Mouse (Mus musculus): ENCODE measurements around the gene Gdf9. TPM values are rescaled to one million over a fixed set of nuclear protein-coding genes. Genes with fewer than 3 reads are reported as not detected.

The Gdf9 gene
- total and polyA plus RNA-seq, 2 experiments from 2014 or later, result 0.79 to 0.95 TPM

DNA sequence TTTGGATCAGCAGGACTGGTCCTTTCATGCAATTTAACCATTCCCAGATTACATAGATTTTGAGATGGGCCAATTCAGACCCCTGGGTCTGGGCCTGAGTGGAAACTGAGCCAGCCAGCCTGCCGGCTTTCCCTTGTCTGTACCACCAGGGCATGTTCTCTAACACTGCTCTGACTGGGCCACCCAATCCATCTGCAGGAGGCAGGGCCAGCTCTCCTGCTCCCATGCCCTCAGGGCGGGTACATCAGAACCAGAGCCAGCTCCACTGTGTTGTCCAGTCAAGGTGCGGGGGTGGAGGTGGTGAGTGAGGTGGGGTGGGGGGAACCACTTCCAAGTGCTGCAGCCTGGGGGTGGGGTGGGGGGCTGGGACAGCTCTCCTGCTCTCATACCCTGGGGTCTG lies 55.5 kb downstream of the Gdf9 start:
- WGBS, result 89% methylated on average over 3 of the region's 3 CpGs

GRCm38 (mm10) chr11:53486822-53487594 lies 56.2 kb downstream of the Gdf9 start:
- TF ChIP-seq CTCF (IDR thresholded peaks at IDR 0.05; ENCODE audit: low read depth) (no peak), EP300 (IDR thresholded peaks at IDR 0.05; ENCODE audit: low read depth) (no peak)
- Histone ChIP-seq H3K4me3 (ENCODE audit: low read depth, low read length) (peak overlapping the region; percentile 13; the same call in 1 of the 2 replicates), H3K9me3 (replicated peaks; ENCODE audit: control insufficient read depth, low read length) (no peaks in the 10 kb centered on the region), H3K9ac (replicated peaks; ENCODE audit: low read depth, low read length) (no peak overlapping the region), H3K36me3 (replicated peaks; ENCODE audit: control insufficient read depth, insufficient read depth, low read length) (no peaks in the 10 kb centered on the region), H3K4me1 (ENCODE audit: control insufficient read depth, insufficient read depth) (no peaks in the 10 kb centered on the region; the same call in 1 of the 2 replicates), H3K27me3 (ENCODE audit: control insufficient read depth, insufficient read depth, low read length) (peaks cover 9% of the 10 kb centered on the region; the same call in 1 of the 2 replicates), H3K4me2 (ENCODE audit: low read depth, low read length) (peak overlapping the region; percentile 42), H3K27ac (ENCODE audit: low read depth) (no peak overlapping the region)
- WGBS, result 16% methylated on average over 27 of the region's 27 CpGs
- ATAC-seq (ENCODE audit: insufficient read depth, low read depth), result peak; percentile 36; the same call in 1 of the 2 replicates
- DNase-seq (ENCODE audit: low spot score), result no peak

More for the DNA sequence above, 55.5 kb downstream of the Gdf9 start:
- TF ChIP-seq EP300 (IDR thresholded peaks at IDR 0.05; ENCODE audit: low read depth) (no peak), CTCF (IDR thresholded peaks at IDR 0.05; ENCODE audit: low read depth) (no peak)
- Histone ChIP-seq H3K9me3 (replicated peaks; ENCODE audit: control insufficient read depth, low read length) (no peaks in the 10 kb centered on the region), H3K27me3 (ENCODE audit: control insufficient read depth, insufficient read depth, low read length) (peaks cover 9% of the 10 kb centered on the region; the same call in 1 of the 2 replicates), H3K4me3 (ENCODE audit: low read depth, low read length) (no peak overlapping the region), H3K4me1 (ENCODE audit: control insufficient read depth, insufficient read depth) (no peaks in the 10 kb centered on the region; the same call in 1 of the 2 replicates), H3K4me2 (ENCODE audit: low read depth, low read length) (no peak overlapping the region), H3K9ac (replicated peaks; ENCODE audit: low read depth, low read length) (no peak overlapping the region), H3K27ac (ENCODE audit: low read depth) (no peak overlapping the region), H3K36me3 (replicated peaks; ENCODE audit: control insufficient read depth, insufficient read depth, low read length) (no peaks in the 10 kb centered on the region)
- ATAC-seq (ENCODE audit: insufficient read depth, low read depth) (no peak), DNase-seq (ENCODE audit: low spot score) (no peak)

Small RNA genes lying within 50 kb of the gene (microRNA-seq; reads per million reads assigned to microRNA genes)
- gene Mir6920, result not detected

Other genes with a start within 250 kb of the Gdf9 start
- 54.0 and 64.3 TPM in 2 replicates for gene Hspa4, start 130.6 kb upstream of the Gdf9 start, total RNA-seq (2014; rRNA removed; ENCODE audit: low replicate concordance)
- gene Hspa4, start 130.6 kb upstream of the Gdf9 start, polyA plus RNA-seq (2015; fragmentation: Nextera tagmentation; extraction: Ambion mirVana), result 59.0 and 75.6 TPM in 2 replicates
- 1.2 TPM in 1 of 2 replicates, not detected in the other for gene Zcchc10, start 106.3 kb upstream of the Gdf9 start, total RNA-seq (2014; rRNA removed; ENCODE audit: low replicate concordance)
- 15.3 and 15.4 TPM in 2 replicates for gene Zcchc10, start 106.3 kb upstream of the Gdf9 start, polyA plus RNA-seq (2015; fragmentation: Nextera tagmentation; extraction: Ambion mirVana)
- gene Aff4, start 80.2 kb upstream of the Gdf9 start, total RNA-seq (2014; rRNA removed; ENCODE audit: low replicate concordance), result 59.6 and 70.1 TPM in 2 replicates
- 27.6 and 36.0 TPM in 2 replicates for gene Aff4, start 80.2 kb upstream of the Gdf9 start, polyA plus RNA-seq (2015; fragmentation: Nextera tagmentation; extraction: Ambion mirVana)
- not detected in 2 replicates for gene Leap2, start 7.9 kb upstream of the Gdf9 start, total RNA-seq (2014; rRNA removed; ENCODE audit: low replicate concordance)
- gene Leap2, start 7.9 kb upstream of the Gdf9 start, polyA plus RNA-seq (2015; fragmentation: Nextera tagmentation; extraction: Ambion mirVana), result not detected in 2 replicates
- 76.4 and 97.1 TPM in 2 replicates for gene Uqcrq, start 192 bp upstream of the Gdf9 start, total RNA-seq (2014; rRNA removed; ENCODE audit: low replicate concordance)
- 3,062 and 3,250 TPM in 2 replicates for gene Uqcrq, start 192 bp upstream of the Gdf9 start, polyA plus RNA-seq (2015; fragmentation: Nextera tagmentation; extraction: Ambion mirVana)
- not detected in 2 replicates for gene Gm10447, start 26.1 kb downstream of the Gdf9 start, total RNA-seq (2014; rRNA removed; ENCODE audit: low replicate concordance)
- gene Gm10447, start 26.1 kb downstream of the Gdf9 start, polyA plus RNA-seq (2015; fragmentation: Nextera tagmentation; extraction: Ambion mirVana), result 0.04 TPM in 1 of 2 replicates, not detected in the other
- 1.4 and 2.9 TPM in 2 replicates for gene Shroom1, start 26.2 kb downstream of the Gdf9 start, total RNA-seq (2014; rRNA removed; ENCODE audit: low replicate concordance)
- 0.40 and 0.41 TPM in 2 replicates for gene Shroom1, start 26.2 kb downstream of the Gdf9 start, polyA plus RNA-seq (2015; fragmentation: Nextera tagmentation; extraction: Ambion mirVana)
- gene Gm9837, start 39.5 kb downstream of the Gdf9 start, total RNA-seq (2014; rRNA removed; ENCODE audit: low replicate concordance), result not detected in 2 replicates
- not detected in 2 replicates for gene Gm9837, start 39.5 kb downstream of the Gdf9 start, polyA plus RNA-seq (2015; fragmentation: Nextera tagmentation; extraction: Ambion mirVana)
- not detected in 2 replicates for gene Gm9945, start 49.1 kb downstream of the Gdf9 start, total RNA-seq (2014; rRNA removed; ENCODE audit: low replicate concordance)
- gene Gm9945, start 49.1 kb downstream of the Gdf9 start, polyA plus RNA-seq (2015; fragmentation: Nextera tagmentation; extraction: Ambion mirVana), result not detected in 2 replicates
- not detected in 2 replicates for gene Sowaha, start 49.3 kb downstream of the Gdf9 start, total RNA-seq (2014; rRNA removed; ENCODE audit: low replicate concordance)
- gene Sowaha, start 49.3 kb downstream of the Gdf9 start, polyA plus RNA-seq (2015; fragmentation: Nextera tagmentation; extraction: Ambion mirVana), result 0.04 and 0.08 TPM in 2 replicates
- 47.1 and 55.8 TPM in 2 replicates for gene Sept8, start 88.2 kb downstream of the Gdf9 start, total RNA-seq (2014; rRNA removed; ENCODE audit: low replicate concordance)
- gene Sept8, start 88.2 kb downstream of the Gdf9 start, polyA plus RNA-seq (2015; fragmentation: Nextera tagmentation; extraction: Ambion mirVana), result 10.3 and 11.5 TPM in 2 replicates
- 6.1 and 17.5 TPM in 2 replicates for gene Kif3a, start 136.4 kb downstream of the Gdf9 start, total RNA-seq (2014; rRNA removed; ENCODE audit: low replicate concordance)
- 23.7 and 24.3 TPM in 2 replicates for gene Kif3a, start 136.4 kb downstream of the Gdf9 start, polyA plus RNA-seq (2015; fragmentation: Nextera tagmentation; extraction: Ambion mirVana)
- gene Il4, start 187.6 kb downstream of the Gdf9 start, total RNA-seq (2014; rRNA removed; ENCODE audit: low replicate concordance), result not detected in 2 replicates
- gene Il4, start 187.6 kb downstream of the Gdf9 start, polyA plus RNA-seq (2015; fragmentation: Nextera tagmentation; extraction: Ambion mirVana), result 0.30 TPM in 1 of 2 replicates, not detected in the other
- gene Il13, start 203.7 kb downstream of the Gdf9 start, total RNA-seq (2014; rRNA removed; ENCODE audit: low replicate concordance), result not detected in 2 replicates
- gene Il13, start 203.7 kb downstream of the Gdf9 start, polyA plus RNA-seq (2015; fragmentation: Nextera tagmentation; extraction: Ambion mirVana), result not detected in 2 replicates

Measured in heart, postnatal 0 days (tissue).